Mouse (Mus musculus) liver, embryonic 14.5 days (tissue): ENCODE data around the gene Amz1. TPM values are rescaled to one million over a fixed set of nuclear protein-coding genes. Genes with fewer than 3 reads are reported as not detected.

ENCODE experiments used
- ATAC-seq: fragments of 200-750 bp; cut with Nextera tagmentation; 2 replicates; pipeline ENCODE4 v1.8.0; 2017; ENCODE audit warnings: moderate number of reproducible peaks, mild to moderate bottlenecking, moderate library complexity; ENCODE audit not compliant: insufficient read depth
- DNase-seq, 3 experiments: peaks; one replicate each; pipeline ENCODE4 v3.0.0-alpha.2; 2012 to 2013; ENCODE audit warnings: low read depth in 3 of 3, low spot score in 3 of 3
- H3K27ac ChIP-seq: fragments of 300-500 bp; sonication (generic); 2 replicates; pipeline ENCODE4 v1.5.1; 2014; ENCODE audit warnings: moderate library complexity, mild to moderate bottlenecking, control low read depth, inconsistent platforms
- H3K27me3 ChIP-seq: fragments of 300-500 bp; sonication (generic); 2 replicates; pipeline ENCODE4 v1.6.1; 2014; ENCODE audit warnings: mild to moderate bottlenecking, low read length, moderate library complexity; ENCODE audit not compliant: control insufficient read depth, insufficient read depth
- H3K36me3 ChIP-seq: fragments of 300-500 bp; sonication (generic); replicated peaks from 2 replicates; pipeline ENCODE4 v1.6.1; 2014; ENCODE audit warnings: low read depth; ENCODE audit not compliant: control insufficient read depth, insufficient read depth
- H3K4me1 ChIP-seq, 2 experiments: fragments of 200-500 bp in 1 of 2; fragments of 300-500 bp in 1 of 2; sonication (generic) in 1 of 2; replicated peaks; 2 replicates each; pipeline ENCODE4 v1.6.1; 2012 to 2014; ENCODE audit warnings: antibody characterized with exemption in 1 of 2, inconsistent platforms in 1 of 2, low read length in 1 of 2; ENCODE audit not compliant: control insufficient read depth in 2 of 2, insufficient read depth in 2 of 2
- H3K4me2 ChIP-seq: fragments of 300-500 bp; sonication (generic); 2 replicates; pipeline ENCODE4 v1.6.1; 2014; ENCODE audit warnings: low read depth, mild to moderate bottlenecking, control low read depth, moderate library complexity
- H3K4me3 ChIP-seq, 2 experiments: fragments of 200-500 bp in 1 of 2; fragments of 300-500 bp in 1 of 2; sonication (generic) in 1 of 2; 2 replicates each; pipeline ENCODE4 v1.5.1; 2012 to 2014; ENCODE audit warnings: low read depth in 2 of 2, low read length in 2 of 2, mild to moderate bottlenecking in 2 of 2, control low read depth in 1 of 2, inconsistent platforms in 1 of 2, moderate library complexity in 1 of 2; ENCODE audit not compliant: insufficient read depth in 1 of 2
- H3K9ac ChIP-seq: fragments of 300-500 bp; sonication (generic); replicated peaks from 2 replicates; pipeline ENCODE4 v1.6.1; 2014; ENCODE audit warnings: mild to moderate bottlenecking, control low read depth, moderate library complexity
- H3K9me3 ChIP-seq: fragments of 300-500 bp; sonication (generic); 2 replicates; pipeline ENCODE4 v1.6.1; 2016; ENCODE audit warnings: low read length, mixed read lengths; ENCODE audit not compliant: control insufficient read depth
- CTCF ChIP-seq: IDR thresholded peaks from 2 replicates; pipeline ENCODE4 v1.5.1; 2016; ENCODE audit warnings: antibody characterized with exemption, low read depth, control low read depth
- EP300 ChIP-seq: IDR thresholded peaks from 2 replicates; pipeline ENCODE4 v1.6.1; 2016; ENCODE audit warnings: antibody characterized with exemption, low read depth
- WGBS: fragments of 180-500 bp; shearing (Covaris S2); extraction: QIAGEN DNeasy Blood & Tissue Kit; methylation state at CpG from one replicate; pipeline ENCODE4 v1.1.7; 2014; ENCODE audit not compliant: insufficient replicate concordance; 5-methylcytosine and 5-hydroxymethylcytosine counted together
- polyA plus RNA-seq, 2 experiments: library from polyadenylated mRNA; depleted of rRNA in 1 of 2; stranded (reverse) in 1 of 2; unstranded in 1 of 2; fragments of >200 nt; fragmentation: Nextera tagmentation in 1 of 2; extraction: Ambion mirVana in 1 of 2; gene quantifications; 2 replicates each; pipeline versions ENCODE4 v1.2.1 to v1.2.3; 2012 to 2014

The Amz1 gene
- polyA plus RNA-seq, 2 experiments: 0.65 to 0.72 TPM

DNA sequence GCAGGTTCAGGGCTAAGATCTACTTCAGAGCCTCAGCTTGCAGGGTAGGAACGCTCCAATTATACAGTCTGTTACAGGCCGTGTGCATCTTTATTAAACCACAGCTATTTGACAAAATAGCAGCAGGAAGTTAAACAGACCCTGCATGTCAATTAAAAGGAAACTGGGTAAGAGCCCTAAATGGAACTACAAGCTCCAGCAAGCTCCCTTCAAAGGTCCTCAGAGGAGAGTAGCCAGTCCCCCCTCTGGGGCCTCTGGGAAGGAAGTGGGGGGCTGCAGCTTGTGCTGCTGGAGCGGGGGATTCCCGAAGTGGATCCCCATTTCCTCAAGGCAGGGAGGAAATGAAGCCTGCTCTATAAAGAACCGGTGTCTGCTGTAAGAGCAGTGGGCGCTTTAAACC, 47.7 kb downstream of the Amz1 start:
- ATAC-seq (no peak), DNase-seq (no peak)
- Histone ChIP-seq H3K27ac (no peak overlapping the region; the same call in 1 of the 2 replicates), H3K27me3 (no peaks in the 10 kb centered on the region), H3K4me2 (no peak overlapping the region), H3K4me3 (no peak overlapping the region), H3K4me1 (peaks cover 7 to 41% of the 10 kb centered on the region in 2 experiments), H3K9me3 (no peaks in the 10 kb centered on the region), H3K36me3 (no peaks in the 10 kb centered on the region), H3K9ac (no peak overlapping the region)
- 32% methylated on average over 6 of the region's 6 CpGs for WGBS
- TF ChIP-seq CTCF (no peak), EP300 (no peak)

DNA sequence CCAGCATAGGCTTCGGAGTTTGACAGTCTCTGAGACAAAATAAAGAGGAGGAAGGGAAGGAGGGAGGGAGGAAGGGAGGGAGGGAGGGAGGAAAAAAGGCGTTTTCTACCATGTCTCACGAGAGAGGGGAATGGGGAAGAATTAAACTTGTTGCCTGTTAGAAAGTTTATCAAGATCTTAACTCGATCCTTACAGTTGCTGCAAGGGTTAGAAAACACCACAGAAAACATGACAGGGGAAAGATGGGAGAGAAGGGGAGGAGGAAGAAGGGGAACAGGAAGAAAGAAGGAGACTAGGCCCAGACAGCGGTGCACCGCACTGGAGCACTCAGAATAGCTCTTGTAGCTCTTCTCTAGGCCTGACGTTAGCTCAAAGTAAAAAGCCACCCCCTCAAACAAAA, 48.2 kb downstream of the Amz1 start:
- ATAC-seq: no peak
- Histone ChIP-seq H3K4me2 (no peak overlapping the region), H3K4me3 (no peak overlapping the region), H3K4me1 (peaks cover 7 to 41% of the 10 kb centered on the region in 2 experiments), H3K36me3 (no peaks in the 10 kb centered on the region), H3K27ac (no peak overlapping the region; the same call in 1 of the 2 replicates), H3K27me3 (no peaks in the 10 kb centered on the region), H3K9ac (no peak overlapping the region), H3K9me3 (no peaks in the 10 kb centered on the region)
- TF ChIP-seq EP300 (no peak), CTCF (no peak)
- DNase-seq: no peak
- 22% methylated on average over 7 of the region's 7 CpGs for WGBS

DNA sequence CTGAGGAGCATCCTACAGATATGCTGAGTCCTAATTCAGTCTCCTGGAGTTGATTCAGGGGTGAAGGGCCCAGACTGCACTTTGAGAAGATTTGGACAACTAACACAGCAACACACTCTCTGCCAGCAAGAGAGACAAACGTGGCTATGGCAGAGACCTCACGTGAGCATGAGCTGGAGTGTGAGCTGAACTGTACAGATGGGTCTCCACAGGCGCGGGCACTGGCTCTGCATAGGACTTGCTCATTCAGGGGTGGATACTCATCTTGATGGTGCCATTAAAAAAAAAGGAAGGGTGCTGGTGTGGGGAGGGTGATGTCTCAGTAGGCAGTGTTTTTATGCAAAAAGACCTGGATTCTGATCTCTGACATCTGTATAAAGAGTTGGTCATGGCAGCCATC, 51.2 kb downstream of the Amz1 start:
- Histone ChIP-seq H3K4me3 (no peak overlapping the region), H3K4me2 (no peak overlapping the region), H3K27ac (no peak overlapping the region), H3K4me1 (peaks cover 7 to 22% of the 10 kb centered on the region in 2 experiments), H3K9me3 (no peaks in the 10 kb centered on the region), H3K27me3 (no peaks in the 10 kb centered on the region), H3K36me3 (no peaks in the 10 kb centered on the region), H3K9ac (no peak overlapping the region)
- no peak for TF ChIP-seq EP300
- DNase-seq: no peak
- ATAC-seq: no peak
- 76% methylated on average over 4 of the region's 4 CpGs for WGBS

DNA sequence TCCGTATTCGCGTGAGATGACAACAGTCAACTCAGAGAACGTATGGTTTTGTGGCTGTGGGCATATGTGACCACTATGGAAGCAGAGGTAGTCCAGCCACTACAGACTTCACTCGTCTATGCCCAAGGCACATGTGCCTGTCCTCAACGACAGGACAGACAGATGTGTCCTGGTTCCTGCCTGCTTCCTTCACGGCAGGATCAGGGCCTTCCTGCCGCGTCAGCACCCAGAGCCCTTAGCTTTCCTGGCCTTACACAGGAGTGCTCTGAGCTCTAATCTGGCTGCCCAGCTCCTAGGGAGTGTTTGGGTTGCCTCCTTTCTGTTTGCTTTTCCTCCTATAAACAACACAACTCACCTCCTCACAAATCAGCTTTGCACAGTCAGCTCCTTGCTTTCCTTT, 53.0 kb downstream of the Amz1 start:
- Histone ChIP-seq H3K9ac (no peak overlapping the region), H3K27ac (no peak overlapping the region), H3K36me3 (no peaks in the 10 kb centered on the region), H3K4me3 (no peak overlapping the region), H3K27me3 (no peaks in the 10 kb centered on the region), H3K9me3 (no peaks in the 10 kb centered on the region), H3K4me1 (peaks cover 7 to 20% of the 10 kb centered on the region in 2 experiments), H3K4me2 (no peak overlapping the region)
- no peak for TF ChIP-seq CTCF
- no peak for TF ChIP-seq EP300
- no peak for DNase-seq
- 52% methylated on average over 9 of the region's 9 CpGs for WGBS
- ATAC-seq: no peak

DNA sequence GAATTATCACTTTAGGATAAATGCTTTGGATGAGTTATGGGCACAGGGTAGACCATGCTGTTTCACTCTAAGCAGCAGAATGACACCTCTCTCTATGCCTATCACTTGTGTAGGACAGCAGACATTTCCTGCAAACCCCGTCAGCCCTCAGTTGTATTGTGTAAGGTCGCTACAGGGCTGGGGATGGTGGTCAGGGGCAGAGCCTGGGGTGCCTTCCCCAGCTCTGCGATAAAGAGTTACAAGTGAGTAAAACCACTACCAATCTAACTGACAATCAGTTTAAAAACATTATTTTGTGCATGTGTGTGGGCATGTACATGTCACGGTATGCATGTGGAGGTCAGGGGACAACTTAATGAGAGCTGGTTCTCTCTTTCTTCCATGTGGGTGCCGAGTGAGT, 57.2 kb downstream of the Amz1 start:
- no peak for TF ChIP-seq EP300
- TF ChIP-seq CTCF: no peak
- WGBS: 35% methylated on average over 5 of the region's 5 CpGs
- no peak overlapping the region for H3K9ac ChIP-seq
- no peak overlapping the region for H3K4me2 ChIP-seq
- no peak for DNase-seq
- no peak overlapping the region for H3K4me3 ChIP-seq
- H3K36me3 ChIP-seq: peaks cover 4% of the 10 kb centered on the region
- ATAC-seq: peak; percentile 8; the same call in 1 of the 2 replicates
- H3K4me1 ChIP-seq: peaks cover 0 to 3% of the 10 kb centered on the region in 2 experiments; a peak in 1 of 4 replicates
- no peaks in the 10 kb centered on the region for H3K9me3 ChIP-seq
- H3K27me3 ChIP-seq: no peaks in the 10 kb centered on the region
- H3K27ac ChIP-seq: no peak overlapping the region
